Mouse (Mus musculus): Measurements from ENCODE around the gene Olfr323. TPM values are rescaled to one million over a fixed set of nuclear protein-coding genes. Genes with fewer than 3 reads are reported as not detected.

The Olfr323 gene
- polyA plus RNA-seq, 1 experiment from 2014 or later: not detected

DNA sequence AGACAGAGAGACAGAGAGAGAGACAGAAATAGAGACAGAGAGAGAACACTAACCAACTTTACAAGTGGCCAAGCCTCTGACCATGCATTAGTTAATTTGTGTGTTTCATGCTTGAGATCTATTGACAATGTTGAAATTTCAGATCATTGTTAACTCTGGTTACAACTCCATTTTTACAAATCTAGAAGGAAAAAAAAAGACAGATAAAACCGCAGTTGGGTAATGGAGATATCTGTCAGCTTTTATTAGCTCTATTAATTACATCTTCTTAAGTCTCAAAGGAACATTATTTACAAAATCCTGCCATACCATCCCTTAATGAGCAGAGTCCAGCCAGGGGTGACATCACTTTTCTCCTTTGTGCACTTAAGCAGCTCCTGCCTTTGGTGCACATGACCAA, 52.9 kb downstream of the Olfr323 start, which contains the start of gene Olfr325:
Gene Olfr325, plus strand, starts transcription at position 301 of the 400 bp plus-strand sequence.
- ATAC-seq (ENCODE audit: insufficient number of reproducible peaks, insufficient read depth, low FRiP score, low read depth): no peak
- Histone ChIP-seq H3K9me3 (ENCODE audit: control insufficient read depth, low read length) (no peaks in the 10 kb centered on the region), H3K27me3 (ENCODE audit: control insufficient read depth, insufficient read depth, low read length) (no peaks in the 10 kb centered on the region), H3K4me3 (ENCODE audit: control insufficient read depth in 1 of 2, insufficient read depth in 1 of 2, low read depth in 1 of 2, low read length in 2 of 2) (no peak within 1 kb of the TSS), H3K9ac (ENCODE audit: low read length) (no peak within 1 kb of the TSS), H3K4me1 (ENCODE audit: control insufficient read depth in 2 of 2, insufficient read depth in 2 of 2, low read length in 2 of 2) (no peaks in the 10 kb centered on the region), H3K4me2 (ENCODE audit: low read length) (no peak within 1 kb of the TSS), H3K36me3 (ENCODE audit: control insufficient read depth, insufficient read depth, low read length) (no peaks in the 10 kb centered on the region), H3K27ac (replicated peaks in 1 of 2; ENCODE audit: control insufficient read depth in 1 of 2, insufficient read depth in 1 of 2, low read depth in 2 of 2, low read length in 2 of 2) (no peak within 1 kb of the TSS)
- WGBS: 76% methylated on average over 1 of the region's 1 CpGs

Other genes starting within 250 kb of the Olfr323 start
- gene 1810065E05Rik, start 209.4 kb downstream of the Olfr323 start, polyA plus RNA-seq (2014; fragmentation: Nextera tagmentation; extraction: Ambion mirVana): not detected in 2 replicates
- gene Gm12253, start 197.9 kb downstream of the Olfr323 start, polyA plus RNA-seq (2014; fragmentation: Nextera tagmentation; extraction: Ambion mirVana): not detected in 2 replicates
- gene Lypd9, start 177.6 kb downstream of the Olfr323 start, polyA plus RNA-seq (2014; fragmentation: Nextera tagmentation; extraction: Ambion mirVana): not detected in 2 replicates
- not detected in 2 replicates for gene Olfr30, start 168.2 kb downstream of the Olfr323 start, polyA plus RNA-seq (2014; fragmentation: Nextera tagmentation; extraction: Ambion mirVana)
- not detected in 2 replicates for gene Olfr332, start 137.9 kb downstream of the Olfr323 start, polyA plus RNA-seq (2014; fragmentation: Nextera tagmentation; extraction: Ambion mirVana)
- not detected in 2 replicates for gene Olfr331, start 127.9 kb downstream of the Olfr323 start, polyA plus RNA-seq (2014; fragmentation: Nextera tagmentation; extraction: Ambion mirVana)
- gene Olfr330, start 95.7 kb downstream of the Olfr323 start, polyA plus RNA-seq (2014; fragmentation: Nextera tagmentation; extraction: Ambion mirVana): not detected in 2 replicates
- gene Olfr329-ps, start 84.1 kb downstream of the Olfr323 start, polyA plus RNA-seq (2014; fragmentation: Nextera tagmentation; extraction: Ambion mirVana): not detected in 2 replicates
- gene Olfr328, start 74.9 kb downstream of the Olfr323 start, polyA plus RNA-seq (2014; fragmentation: Nextera tagmentation; extraction: Ambion mirVana): not detected in 2 replicates
- gene Olfr224, start 59.9 kb downstream of the Olfr323 start, polyA plus RNA-seq (2014; fragmentation: Nextera tagmentation; extraction: Ambion mirVana): not detected in 2 replicates
- not detected in 2 replicates for gene Olfr325, start 52.8 kb downstream of the Olfr323 start, polyA plus RNA-seq (2014; fragmentation: Nextera tagmentation; extraction: Ambion mirVana)
- not detected in 2 replicates for gene Olfr324, start 35.4 kb downstream of the Olfr323 start, polyA plus RNA-seq (2014; fragmentation: Nextera tagmentation; extraction: Ambion mirVana)
- gene 2210407C18Rik, start 14.4 kb downstream of the Olfr323 start, polyA plus RNA-seq (2014; fragmentation: Nextera tagmentation; extraction: Ambion mirVana): not detected in 2 replicates
- 0.15 TPM in 1 of 2 replicates, not detected in the other for gene Trim58, start 10.0 kb upstream of the Olfr323 start, polyA plus RNA-seq (2014; fragmentation: Nextera tagmentation; extraction: Ambion mirVana)
- gene Olfr322, start 28.3 kb upstream of the Olfr323 start, polyA plus RNA-seq (2014; fragmentation: Nextera tagmentation; extraction: Ambion mirVana): not detected in 2 replicates
- not detected in 2 replicates for gene Olfr320, start 50.6 kb upstream of the Olfr323 start, polyA plus RNA-seq (2014; fragmentation: Nextera tagmentation; extraction: Ambion mirVana)
- not detected in 2 replicates for gene Olfr319, start 68.7 kb upstream of the Olfr323 start, polyA plus RNA-seq (2014; fragmentation: Nextera tagmentation; extraction: Ambion mirVana)
- not detected in 2 replicates for gene Olfr318, start 93.5 kb upstream of the Olfr323 start, polyA plus RNA-seq (2014; fragmentation: Nextera tagmentation; extraction: Ambion mirVana)
- gene Olfr317, start 108.7 kb upstream of the Olfr323 start, polyA plus RNA-seq (2014; fragmentation: Nextera tagmentation; extraction: Ambion mirVana): not detected in 2 replicates
- gene Olfr316, start 122.2 kb upstream of the Olfr323 start, polyA plus RNA-seq (2014; fragmentation: Nextera tagmentation; extraction: Ambion mirVana): not detected in 2 replicates
- gene Olfr315, start 142.7 kb upstream of the Olfr323 start, polyA plus RNA-seq (2014; fragmentation: Nextera tagmentation; extraction: Ambion mirVana): not detected in 2 replicates
- 0.07 TPM in 1 of 2 replicates, not detected in the other for gene Olfr314, start 152.5 kb upstream of the Olfr323 start, polyA plus RNA-seq (2014; fragmentation: Nextera tagmentation; extraction: Ambion mirVana)
- gene Fam183b, start 171.5 kb upstream of the Olfr323 start, polyA plus RNA-seq (2014; fragmentation: Nextera tagmentation; extraction: Ambion mirVana): 0.39 and 0.53 TPM in 2 replicates
- 0.08 and 0.19 TPM in 2 replicates for gene Olfr313, start 184.5 kb upstream of the Olfr323 start, polyA plus RNA-seq (2014; fragmentation: Nextera tagmentation; extraction: Ambion mirVana)
- 0.20 and 0.27 TPM in 2 replicates for gene Olfr312, start 198.7 kb upstream of the Olfr323 start, polyA plus RNA-seq (2014; fragmentation: Nextera tagmentation; extraction: Ambion mirVana)
- gene Olfr311, start 208.8 kb upstream of the Olfr323 start, polyA plus RNA-seq (2014; fragmentation: Nextera tagmentation; extraction: Ambion mirVana): 0.27 and 0.45 TPM in 2 replicates
- gene Gm12258, start 216.7 kb upstream of the Olfr323 start, polyA plus RNA-seq (2014; fragmentation: Nextera tagmentation; extraction: Ambion mirVana): 4.6 and 5.5 TPM in 2 replicates
- gene 2810021J22Rik, start 236.7 kb upstream of the Olfr323 start, polyA plus RNA-seq (2014; fragmentation: Nextera tagmentation; extraction: Ambion mirVana): 4.0 and 4.8 TPM in 2 replicates

All from heart, embryonic 14.5 days (tissue).